Mouse (Mus musculus) embryonic facial prominence, embryonic 14.5 days (tissue): ENCODE measurements around the gene Psg16. TPM values are rescaled to one million over a fixed set of nuclear protein-coding genes. Genes with fewer than 3 reads are reported as not detected.
A peak's percentile ranks its signal among the peaks of the same experiment; 100 is the strongest.

Experiments
- ATAC-seq: fragments of 200-750 bp; cut with Nextera tagmentation; 2 replicates; pipeline ENCODE4 v1.8.0; 2017; ENCODE audit warnings: low read depth, moderate number of reproducible peaks, moderate TSS enrichment
- DNase-seq: peaks from one replicate; pipeline ENCODE4 v3.0.0-alpha.2; 2015; ENCODE audit warnings: low spot score
- H3K27ac ChIP-seq: fragments of 300-500 bp; sonication (generic); replicated peaks from 2 replicates; pipeline ENCODE4 v1.5.1; 2014; ENCODE audit warnings: low read depth, mild to moderate bottlenecking, low read length, moderate library complexity
- H3K27me3 ChIP-seq: fragments of 300-500 bp; sonication (generic); replicated peaks from 2 replicates; pipeline ENCODE4 v1.6.1; 2014; ENCODE audit warnings: low read length; ENCODE audit not compliant: control insufficient read depth, insufficient read depth
- H3K36me3 ChIP-seq: fragments of 300-500 bp; sonication (generic); 2 replicates; pipeline ENCODE4 v1.6.1; 2014; ENCODE audit warnings: low read length, mixed read lengths; ENCODE audit not compliant: control insufficient read depth, insufficient read depth
- H3K4me1 ChIP-seq: fragments of 300-500 bp; sonication (generic); 2 replicates; pipeline ENCODE4 v1.6.1; 2014; ENCODE audit warnings: antibody characterized with exemption, low read length; ENCODE audit not compliant: control insufficient read depth, insufficient read depth
- H3K4me2 ChIP-seq: fragments of 300-500 bp; sonication (generic); 2 replicates; pipeline ENCODE4 v1.6.1; 2014; ENCODE audit warnings: low read depth, mild to moderate bottlenecking, low read length, moderate library complexity, mixed read lengths
- H3K4me3 ChIP-seq: fragments of 300-500 bp; sonication (generic); 2 replicates; pipeline ENCODE4 v1.5.1; 2014; ENCODE audit warnings: low read depth, mild to moderate bottlenecking, low read length
- H3K9ac ChIP-seq: fragments of 300-500 bp; sonication (generic); 2 replicates; pipeline ENCODE4 v1.6.1; 2014; ENCODE audit warnings: low read depth, mild to moderate bottlenecking, low read length, moderate library complexity, mixed read lengths
- H3K9me3 ChIP-seq: fragments of 300-500 bp; sonication (generic); 2 replicates; pipeline ENCODE4 v1.6.1; 2016; ENCODE audit warnings: low read length; ENCODE audit not compliant: control insufficient read depth
- WGBS: fragments of 180-500 bp; shearing (Covaris S2); extraction: QIAGEN DNeasy Blood & Tissue Kit; methylation state at CpG from one replicate; pipeline ENCODE4 v1.1.7; 2014; 5-methylcytosine and 5-hydroxymethylcytosine counted together
- polyA plus RNA-seq: library from polyadenylated mRNA; unstranded; fragments of >200 nt; fragmentation: Nextera tagmentation; extraction: Ambion mirVana; gene quantifications from 2 replicates; pipeline ENCODE4 v1.2.1, GENCODE M21; 2014

The Psg16 gene
- polyA plus RNA-seq, 1 experiment from 2014 or later = 0.11 TPM

- Histone ChIP-seq H3K4me2 (no peak overlapping the region), H3K36me3 (peaks cover 69% of the 10 kb centered on the region), H3K27ac (no peak overlapping the region), H3K4me3 (no peak overlapping the region), H3K9me3 (no peaks in the 10 kb centered on the region), H3K4me1 (no peaks in the 10 kb centered on the region; the same call in 1 of the 2 replicates), H3K27me3 (no peaks in the 10 kb centered on the region), H3K9ac (no peak overlapping the region)
- ATAC-seq = peak; percentile 24; the same call in 1 of the 2 replicates
- DNase-seq = peak; percentile 77
- 10% methylated on average over 15 of the region's 17 CpGs for WGBS
Observed at GRCm38 (mm10) chr7:17050933-17051594, 22.8 kb upstream of the Psg16 start.

- no peak for DNase-seq
- H3K4me2 ChIP-seq = no peak overlapping the region
- WGBS = 93% methylated on average over 12 of the region's 16 CpGs
- no peak overlapping the region for H3K27ac ChIP-seq
- H3K36me3 ChIP-seq = peaks cover 46% of the 10 kb centered on the region
- ATAC-seq = no peak
- no peaks in the 10 kb centered on the region for H3K9me3 ChIP-seq
- H3K9ac ChIP-seq = no peak overlapping the region
- no peaks in the 10 kb centered on the region for H3K27me3 ChIP-seq
- H3K4me3 ChIP-seq = no peak overlapping the region
- H3K4me1 ChIP-seq = peaks cover 24% of the 10 kb centered on the region
Observed at GRCm38 (mm10) chr7:17054325-17054989, 19.4 kb upstream of the Psg16 start.

- H3K4me1 ChIP-seq = peaks cover 33% of the 10 kb centered on the region
- H3K4me2 ChIP-seq = peak overlapping the region; percentile 75
- H3K9ac ChIP-seq = peak overlapping the region; percentile 52; the same call in 1 of the 2 replicates
- no peaks in the 10 kb centered on the region for H3K9me3 ChIP-seq
- H3K27me3 ChIP-seq = no peaks in the 10 kb centered on the region
- no peak for DNase-seq
- 84% methylated on average over 4 of the region's 4 CpGs for WGBS
- peak overlapping the region; percentile 43 for H3K4me3 ChIP-seq
- no peak for ATAC-seq
- no peak overlapping the region for H3K27ac ChIP-seq
- H3K36me3 ChIP-seq = peaks cover 36% of the 10 kb centered on the region
Observed at GRCm38 (mm10) chr7:17055287-17055946, 18.4 kb upstream of the Psg16 start.

- WGBS = 2% methylated on average over 15 of the region's 42 CpGs
Observed at GRCm38 (mm10) chr7:17056081-17056581, 17.7 kb upstream of the Psg16 start.

GRCm38 (mm10) chr7:17056601-17057523 is 17.0 kb upstream of the Psg16 start:
- Histone ChIP-seq H3K27ac (peak overlapping the region; percentile 95), H3K4me2 (peak overlapping the region; percentile 75), H3K27me3 (no peaks in the 10 kb centered on the region), H3K36me3 (peaks cover 26% of the 10 kb centered on the region), H3K4me1 (peaks cover 42% of the 10 kb centered on the region), H3K9ac (peak overlapping the region; percentile 52), H3K4me3 (peak overlapping the region; percentile 43), H3K9me3 (no peaks in the 10 kb centered on the region)
- 33% methylated on average over 13 of the region's 14 CpGs for WGBS
- peak; percentile 86 for DNase-seq
- ATAC-seq = 0 out of 2 replicates have a peak, but pooled peaks have one; percentile 2

More at GRCm38 (mm10) chr7:17056081-17056581, 17.7 kb upstream of the Psg16 start:
- H3K4me1 ChIP-seq = peaks cover 40% of the 10 kb centered on the region
- no peaks in the 10 kb centered on the region for H3K9me3 ChIP-seq
- H3K27ac ChIP-seq = peak overlapping the region; percentile 95
- H3K27me3 ChIP-seq = no peaks in the 10 kb centered on the region
- peak; percentile 96 for DNase-seq
- peak overlapping the region; percentile 43 for H3K4me3 ChIP-seq
- peak; percentile 75 for ATAC-seq
- H3K36me3 ChIP-seq = peaks cover 31% of the 10 kb centered on the region
- H3K4me2 ChIP-seq = peak overlapping the region; percentile 75
- H3K9ac ChIP-seq = peak overlapping the region; percentile 52

- DNase-seq (peak; percentile 93), ATAC-seq (peak; percentile 81)
- Histone ChIP-seq H3K4me1 (peaks cover 49% of the 10 kb centered on the region), H3K4me3 (peak overlapping the region; percentile 3), H3K27ac (peak overlapping the region; percentile 95), H3K36me3 (peaks cover 21% of the 10 kb centered on the region; the same call in 1 of the 2 replicates), H3K27me3 (no peaks in the 10 kb centered on the region), H3K4me2 (peak overlapping the region; percentile 68), H3K9me3 (no peaks in the 10 kb centered on the region), H3K9ac (peak overlapping the region; percentile 51)
- 5% methylated on average over 11 of the region's 16 CpGs for WGBS
Observed at GRCm38 (mm10) chr7:17058071-17058689, 15.7 kb upstream of the Psg16 start.

- Histone ChIP-seq H3K9me3 (no peaks in the 10 kb centered on the region), H3K36me3 (peaks cover 14% of the 10 kb centered on the region; the same call in 1 of the 2 replicates), H3K4me2 (peak overlapping the region; percentile 68), H3K27me3 (no peaks in the 10 kb centered on the region), H3K9ac (peak overlapping the region; percentile 51), H3K4me3 (peak overlapping the region; percentile 8; the same call in 1 of the 2 replicates), H3K4me1 (peaks cover 50% of the 10 kb centered on the region), H3K27ac (peak overlapping the region; percentile 95)
- DNase-seq = peak; percentile 88
- 40% methylated on average over 8 of the region's 8 CpGs for WGBS
- no peak for ATAC-seq
Observed at GRCm38 (mm10) chr7:17058816-17059462, 14.9 kb upstream of the Psg16 start.
